In genomic region chr13:11338297-11338616, GRCm38 (mm10) we compare ENCODE assay signal across 9 mouse cellular contexts.
A peak's percentile ranks its signal among the peaks of the same experiment; 100 is the strongest.
DNase-seq lines count a peak whose midpoint lies in the region; ATAC-seq and TF ChIP-seq lines count a peak whose summit lies in the region.
"Had no signal": no experiment of that assay in that cellular context is flagged by ENCODE, and none has a peak within 500 bp of the region (broad histone marks: within the 10 kb centered on the region; RNA-seq: fewer than 3 reads in every experiment).

No protein-coding gene starts in this region.

- H3K36me3 ChIP-seq in hindbrain, embryonic 16.5 days (ENCODE audit: control insufficient read depth, insufficient read depth, low read length): no peaks in the 10 kb centered on the region
- no peaks in the 10 kb centered on the region for H3K36me3 ChIP-seq in midbrain, postnatal 0 days (ENCODE audit: insufficient read depth, low read length)

- ATAC-seq in cerebellum, adult (ENCODE audit: insufficient number of reproducible peaks, low FRiP score, low TSS enrichment): peak; percentile 68; the same call in 1 of the 2 replicates
- ATAC-seq in hindbrain, embryonic 16.5 days: peak; percentile 87
- peak; percentile 52; the same call in 1 of the 2 replicates for ATAC-seq in midbrain, postnatal 0 days (ENCODE audit: low FRiP score)

- no peaks in the 10 kb centered on the region for H3K9me3 ChIP-seq in hindbrain, embryonic 16.5 days (ENCODE audit: control insufficient read depth, low read length)
- H3K9me3 ChIP-seq in midbrain, postnatal 0 days (ENCODE audit: low read length): no peaks in the 10 kb centered on the region

- WGBS in hindbrain, embryonic 16.5 days: 51% methylated on average over 9 of the region's 9 CpGs
- 44% methylated on average over 9 of the region's 9 CpGs for WGBS in midbrain, postnatal 0 days

- H3K4me2 ChIP-seq in hindbrain, embryonic 16.5 days (ENCODE audit: low read length): peak overlapping the region; percentile 34
- H3K4me2 ChIP-seq in midbrain, postnatal 0 days (ENCODE audit: low read depth, low read length, poor library complexity, severe bottlenecking): no peak overlapping the region

- no peaks in the 10 kb centered on the region; the same call in 1 of the 2 replicates for H3K4me1 ChIP-seq in hindbrain, embryonic 16.5 days (ENCODE audit: control insufficient read depth, insufficient read depth, low read depth, low read length)
- no peaks in the 10 kb centered on the region for H3K4me1 ChIP-seq in midbrain, postnatal 0 days (ENCODE audit: insufficient read depth, low read length)

- H3K27me3 ChIP-seq in hindbrain, embryonic 16.5 days (replicated peaks; ENCODE audit: control insufficient read depth, insufficient read depth, low read length): no peaks in the 10 kb centered on the region
- H3K27me3 ChIP-seq in midbrain, postnatal 0 days (ENCODE audit: insufficient read depth, low read length): no peaks in the 10 kb centered on the region

- peak overlapping the region; percentile 19; the same call in 1 of the 2 replicates for H3K27ac ChIP-seq in hindbrain, embryonic 16.5 days (ENCODE audit: low read depth, low read length)
- no peak overlapping the region for H3K27ac ChIP-seq in midbrain, postnatal 0 days (ENCODE audit: low read depth, low read length)

- H3K4me3 ChIP-seq in hindbrain, embryonic 16.5 days (ENCODE audit: low read length): no peak overlapping the region
- H3K4me3 ChIP-seq in midbrain, postnatal 0 days (ENCODE audit: low read depth, low read length): no peak overlapping the region
- H3K4me3 ChIP-seq: myocyte had no signal

- TF ChIP-seq CTCF in midbrain, postnatal 0 days (IDR thresholded peaks at IDR 0.05): no peak

- no peak for DNase-seq in cerebellum, adult 8-10 months
- DNase-seq in cerebellum, postnatal 10 days: peak; percentile 68 to 80
- DNase-seq in midbrain, postnatal 0 days (ENCODE audit: low spot score): peak; percentile 85
- DNase-seq in adrenal gland, postnatal 25 days: no peak
- DNase-seq in B cell, adult 2 months: no peak
- DNase-seq in gastrocnemius, postnatal 10 days: no peak

- H3K9ac ChIP-seq in hindbrain, embryonic 16.5 days (ENCODE audit: low read depth, low read length): no peak overlapping the region
- H3K9ac ChIP-seq in midbrain, postnatal 0 days (replicated peaks; ENCODE audit: low read length, poor library complexity, severe bottlenecking): no peak overlapping the region

Comparison
In these comparisons a context has a peak if more than half of its experiments do, and no peak if none do; other contexts are left out.
1. DNase-seq: peak in cerebellum, postnatal 10 days (2 of 2) and midbrain, postnatal 0 days (single experiment); none in cerebellum, adult 8-10 months (single experiment), adrenal gland, postnatal 25 days (single experiment), B cell, adult 2 months (0 of 2) and gastrocnemius, postnatal 10 days (single experiment).
2. Peak in every context shown above with its lines, with median percentiles within 50 percentile points of each other: ATAC-seq.